Mouse (Mus musculus): ENCODE measurements around the gene BC048507. TPM values are rescaled to one million over a fixed set of nuclear protein-coding genes. Genes with fewer than 3 reads are reported as not detected.

Gene BC048507
- total RNA-seq (2023) = not detected

GRCm38 (mm10) chr13:67863026-67863425 lies at the start of gene BC048507:
BC048507 (plus strand) TSS chr13:67863326.

GRCm38 (mm10) chr13:67813710-67814660 lies 49.1 kb upstream of the BC048507 start, which contains the start of gene Zfp273:
Zfp273 (plus strand) TSS chr13:67813740.

GRCm38 (mm10) chr13:67830911-67831336 lies 32.2 kb upstream of the BC048507 start, which contains the start of gene Gm10037:
Gm10037 (plus strand) TSS chr13:67831106.

Other genes starting within 250 kb of the BC048507 start
- gene Gm49345, start 225.6 kb upstream of the BC048507 start, total RNA-seq (2023) = not detected
- gene Zfp729a, start 225.5 kb upstream of the BC048507 start, total RNA-seq (2023) = 14.7 TPM
- gene Zfp738, start 176.3 kb upstream of the BC048507 start, total RNA-seq (2023) = 7.8 TPM
- 8.3 TPM for gene Zfp65, start 134.2 kb upstream of the BC048507 start, total RNA-seq (2023)
- 4.8 TPM for gene Zfp85, start 108.1 kb upstream of the BC048507 start, total RNA-seq (2023)
- gene Zfp493, start 83.6 kb upstream of the BC048507 start, total RNA-seq (2023) = 1.6 TPM
- 3.1 TPM for gene Zfp273, start 49.6 kb upstream of the BC048507 start, total RNA-seq (2023)
- 1.2 TPM for gene Gm10037, start 32.2 kb upstream of the BC048507 start, total RNA-seq (2023)